Mouse (Mus musculus): ENCODE measurements around the gene Olfr67.

- TF ChIP-seq CTCF (IDR thresholded peaks at IDR 0.05; ENCODE audit: low read depth), result no peak
- no peak for TF ChIP-seq EP300 (IDR thresholded peaks at IDR 0.05; ENCODE audit: low read depth)
These were observed 17.6 kb upstream of the Olfr67 start for GRCm38 (mm10) chr7:103808971-103809800.

Measured in heart, postnatal 0 days (tissue).